Mouse (Mus musculus) brain, adult 2 months (tissue): ENCODE measurements around the gene Acap2.

Experiments used
- DNase-seq: peaks from one replicate; pipeline ENCODE4 v3.0.0; 2011; ENCODE audit warnings: low read depth, low spot score

Gene Acap2

GRCm38 (mm10) chr16:31200790-31201567 lies at the start of gene Acap2:
Gene Acap2 (minus strand): TSS chr16:31201245.
- DNase-seq: peak; percentile 99

DNA sequence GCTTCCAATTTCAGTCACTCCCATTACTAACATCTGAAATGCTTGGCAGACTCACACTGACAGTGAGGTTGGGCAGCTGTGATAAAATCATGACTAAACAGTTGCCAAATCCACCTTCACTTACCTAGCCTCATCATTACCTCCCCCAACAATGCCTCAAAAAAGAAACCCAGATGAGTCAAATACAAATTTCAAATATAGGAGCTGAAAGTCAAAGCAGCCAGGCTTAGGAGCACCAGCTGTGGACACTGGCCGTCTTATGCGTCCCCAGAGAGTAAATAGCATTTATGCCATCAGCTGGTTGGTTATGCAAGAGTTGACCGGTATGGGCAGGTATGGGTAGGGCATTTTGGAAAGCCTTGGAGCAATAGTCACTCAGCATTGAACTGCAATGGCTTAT lies 48.4 kb upstream of the Acap2 start:
- DNase-seq: peak; percentile 60

DNA sequence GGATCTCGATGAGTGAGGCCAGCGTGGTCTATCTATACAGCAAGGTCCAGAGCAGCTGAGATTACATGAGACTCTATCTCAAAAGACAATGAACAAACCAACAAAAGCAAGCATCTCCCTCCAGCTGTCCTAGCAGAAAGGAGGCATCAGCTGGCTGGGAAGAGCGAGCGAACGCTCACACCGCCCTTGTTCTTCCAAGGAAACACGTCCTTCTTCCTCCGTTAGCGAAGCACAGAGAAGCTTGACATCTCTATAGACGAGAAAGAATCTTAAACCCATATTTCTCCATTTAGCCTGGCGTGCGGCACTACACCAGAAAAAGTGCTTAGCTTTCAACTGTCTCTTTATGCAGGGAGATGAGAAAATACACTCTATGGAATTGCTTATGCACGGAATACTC lies 47.7 kb upstream of the Acap2 start:
- DNase-seq: peak; percentile 55

GRCm38 (mm10) chr16:31247442-31247841 lies 46.4 kb upstream of the Acap2 start:
- no peak for DNase-seq

GRCm38 (mm10) chr16:31244053-31244452 lies 43.0 kb upstream of the Acap2 start:
- DNase-seq: no peak

DNA sequence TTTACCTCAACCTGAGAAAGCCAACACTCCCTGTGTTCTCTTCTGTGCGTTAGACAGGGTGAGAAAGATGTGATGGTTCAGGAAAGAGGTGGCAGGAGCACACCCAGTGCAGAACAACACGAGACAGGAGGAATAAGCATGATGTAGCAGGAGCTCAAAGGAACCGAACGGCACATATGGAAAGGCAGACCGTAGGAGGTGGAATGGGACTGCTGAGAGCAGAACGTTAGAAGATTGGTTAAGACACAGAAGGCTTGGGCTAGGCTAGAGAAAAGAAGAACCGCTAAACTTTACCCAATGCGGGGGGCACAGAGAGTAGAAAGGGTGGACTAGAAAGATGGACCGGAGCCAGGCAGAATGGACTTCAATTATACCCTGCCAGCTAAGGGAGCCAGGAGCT lies 40.4 kb upstream of the Acap2 start:
- DNase-seq: peak; percentile 86

- peak; percentile 71 for DNase-seq
Measured at GRCm38 (mm10) chr16:31240569-31240968, 39.5 kb upstream of the Acap2 start.

- peak; percentile 53 for DNase-seq
Measured at GRCm38 (mm10) chr16:31238281-31238680, 37.2 kb upstream of the Acap2 start.

- DNase-seq: peak; percentile 71
Measured at GRCm38 (mm10) chr16:31235457-31236310, 34.6 kb upstream of the Acap2 start.

GRCm38 (mm10) chr16:31234808-31235456 lies 33.9 kb upstream of the Acap2 start:
- no peak for DNase-seq

- DNase-seq: no peak
Measured at GRCm38 (mm10) chr16:31234356-31234755, 33.3 kb upstream of the Acap2 start.

DNA sequence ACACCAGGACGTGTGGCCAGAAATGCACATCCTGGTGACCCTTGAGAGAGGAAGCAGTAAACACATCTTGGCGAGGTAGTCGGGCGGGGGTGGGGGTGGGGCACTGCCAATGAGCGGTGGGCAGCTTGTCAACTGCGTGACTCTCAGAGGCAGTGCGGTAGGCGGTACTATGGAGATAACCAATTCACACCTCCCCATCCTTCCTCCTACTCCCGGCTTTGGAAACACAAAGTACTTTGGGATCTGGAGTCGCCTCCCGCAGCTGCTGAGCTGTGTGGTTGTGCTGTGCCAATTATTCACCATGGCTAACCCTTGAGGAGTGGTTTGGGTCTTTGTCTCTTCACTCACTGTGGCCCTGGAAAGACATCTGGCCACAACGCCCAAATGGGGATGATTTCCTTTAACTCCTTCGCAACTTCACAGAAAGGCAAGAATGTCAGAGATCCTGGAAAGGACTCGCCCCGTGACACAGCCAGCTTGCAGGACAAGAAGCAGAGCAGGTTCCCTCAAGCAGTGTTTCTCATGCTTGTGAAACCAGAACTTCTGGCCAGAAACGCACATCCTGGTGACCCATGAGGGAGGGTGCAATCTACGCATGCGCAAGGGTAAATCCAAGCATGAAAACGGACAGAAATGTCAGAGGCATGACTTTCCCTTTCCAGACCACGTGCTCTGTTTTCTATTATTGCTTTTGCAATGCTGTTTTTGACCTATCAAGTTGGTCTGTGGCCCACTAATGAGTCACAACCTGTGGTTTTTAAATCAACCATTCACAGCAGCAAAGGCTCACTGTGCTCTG lies 32.7 kb upstream of the Acap2 start:
- peak; percentile 87 for DNase-seq

DNA sequence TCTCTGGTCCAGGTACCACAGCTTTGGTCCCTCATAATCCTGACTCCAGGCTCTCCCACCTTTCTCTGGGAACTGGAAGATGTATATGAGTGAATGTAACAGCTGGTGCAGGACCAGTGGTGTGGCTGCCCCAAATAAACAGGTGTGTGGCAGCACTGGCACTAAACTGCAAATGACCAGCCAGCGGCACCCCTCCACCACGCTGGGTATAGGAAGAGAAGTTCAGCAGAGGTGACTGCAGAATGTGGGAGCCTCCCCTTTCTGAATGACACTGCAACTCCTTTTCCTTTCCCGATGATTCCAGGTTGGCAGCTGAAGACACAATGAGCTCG lies 32.1 kb upstream of the Acap2 start:
- no peak for DNase-seq

DNA sequence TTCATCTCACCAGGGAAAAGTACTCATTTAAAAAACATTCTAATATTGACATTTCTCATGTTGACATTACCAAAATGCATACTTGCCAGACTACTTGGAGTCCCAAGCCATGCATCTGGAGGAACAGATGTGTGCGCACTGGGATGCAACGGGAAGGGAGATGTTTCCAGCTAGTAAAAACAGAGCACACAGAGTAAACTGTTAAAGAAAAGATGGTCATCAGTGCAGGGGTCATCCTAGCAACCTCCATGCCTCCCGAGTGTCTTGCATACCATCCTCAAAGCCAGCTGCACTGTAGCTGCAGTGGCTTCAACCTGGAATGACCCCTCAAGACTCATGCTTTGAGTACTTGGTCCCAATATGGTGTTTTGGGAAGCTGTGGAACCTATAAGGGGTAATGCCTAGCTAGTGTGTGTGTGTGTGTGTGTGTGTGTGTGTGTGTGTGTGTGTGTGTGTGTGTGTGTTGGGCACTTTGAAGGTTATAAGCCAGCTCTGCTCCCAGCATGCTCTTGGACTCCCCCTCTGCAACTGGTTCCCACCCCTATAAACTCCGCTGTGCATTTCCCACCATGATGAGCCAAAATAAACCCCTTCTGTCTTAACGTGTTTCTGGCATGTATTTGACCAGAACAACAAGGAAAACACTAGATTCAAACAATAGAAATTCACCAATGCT lies 31.6 kb upstream of the Acap2 start:
- DNase-seq: no peak

DNA sequence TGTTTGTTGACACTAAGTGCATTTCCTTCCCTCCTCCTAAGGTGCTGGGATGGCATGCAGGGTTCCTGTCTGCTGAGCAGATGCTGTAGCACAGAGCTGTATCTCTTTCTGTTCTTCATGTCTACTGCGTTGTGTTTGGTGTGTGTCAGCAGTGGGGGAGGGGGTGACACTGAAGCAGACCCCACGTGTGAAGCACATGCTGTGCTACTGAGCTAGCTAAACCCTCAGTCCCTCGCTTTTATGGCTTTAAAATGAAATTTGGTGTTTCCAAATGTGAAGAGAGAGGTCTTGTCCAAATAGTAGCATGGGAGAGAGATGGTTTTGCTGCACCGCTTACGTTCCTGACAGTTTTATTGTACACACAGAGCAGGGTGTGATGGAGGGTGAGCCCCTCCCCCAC lies 30.5 kb upstream of the Acap2 start:
- no peak for DNase-seq

- DNase-seq: no peak
Measured at GRCm38 (mm10) chr16:31227746-31228145, 26.7 kb upstream of the Acap2 start.

GRCm38 (mm10) chr16:31215271-31215670 lies 14.2 kb upstream of the Acap2 start:
- DNase-seq: no peak

DNA sequence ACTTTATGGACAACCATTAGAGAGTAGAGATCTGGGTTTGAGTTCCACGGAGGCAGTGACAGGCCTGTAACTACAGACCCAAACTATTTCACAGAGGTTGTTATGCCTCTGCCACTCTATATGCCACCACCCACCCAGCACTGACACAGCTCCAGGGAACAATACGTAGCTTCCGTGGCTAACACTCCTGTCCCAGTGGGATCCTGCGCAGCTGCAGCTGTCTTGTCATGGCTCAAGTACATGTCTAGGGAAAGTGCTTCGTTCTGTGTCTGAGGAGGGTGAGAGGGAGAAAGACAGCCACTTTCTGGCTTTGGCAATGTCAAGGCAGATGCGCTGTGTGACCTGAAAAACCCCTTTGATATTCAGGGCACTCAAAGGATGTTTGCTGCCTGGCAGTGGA lies 12.4 kb upstream of the Acap2 start:
- no peak for DNase-seq

GRCm38 (mm10) chr16:31211503-31211902 lies 10.5 kb upstream of the Acap2 start:
- no peak for DNase-seq

DNA sequence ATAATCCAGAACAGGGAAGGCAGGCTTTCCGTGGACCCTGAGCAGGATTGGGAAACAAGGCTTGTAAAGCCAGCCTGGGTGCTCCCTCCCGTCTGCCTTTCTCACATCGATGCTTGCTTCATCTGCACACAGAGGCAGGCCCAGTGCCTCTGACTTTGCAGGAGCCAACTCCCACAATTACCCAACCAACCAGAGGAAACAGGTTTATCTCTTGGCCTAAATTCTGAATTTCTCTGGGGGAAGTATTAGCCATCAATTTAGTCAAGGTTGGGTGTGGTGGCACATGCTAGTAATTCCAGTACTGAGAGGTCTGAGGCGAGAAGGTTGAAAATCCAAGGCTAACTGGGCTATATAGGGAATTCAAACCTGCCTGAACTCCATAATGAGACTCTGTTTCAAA lies 9.4 kb upstream of the Acap2 start:
- DNase-seq: no peak

DNA sequence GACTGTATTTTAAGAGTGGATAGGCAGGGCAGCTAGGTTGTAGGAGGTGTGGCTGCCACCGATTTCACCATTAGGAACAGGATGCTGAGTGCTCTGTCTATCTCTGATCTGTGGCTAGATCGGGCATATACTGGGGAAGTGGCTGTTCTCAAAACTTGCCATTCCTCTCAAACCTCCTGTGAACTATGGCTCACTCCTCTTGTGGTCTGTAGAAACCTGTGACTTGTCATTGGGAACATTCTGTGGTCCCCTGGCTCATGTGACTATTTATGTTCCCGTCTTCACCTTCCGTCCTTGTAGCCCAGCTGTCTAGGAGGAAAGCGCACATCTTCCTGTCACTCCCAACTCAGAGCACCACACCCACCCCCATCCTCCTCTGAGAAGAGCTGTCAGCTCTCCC lies 8.9 kb upstream of the Acap2 start:
- no peak for DNase-seq
